Mouse (Mus musculus): ENCODE measurements around the gene Angptl1. TPM values are rescaled to one million over a fixed set of nuclear protein-coding genes. Genes with fewer than 3 reads are reported as not detected.

Gene Angptl1
- polyA plus RNA-seq, 2 experiments: 0.07 TPM; not detected in 1

DNA sequence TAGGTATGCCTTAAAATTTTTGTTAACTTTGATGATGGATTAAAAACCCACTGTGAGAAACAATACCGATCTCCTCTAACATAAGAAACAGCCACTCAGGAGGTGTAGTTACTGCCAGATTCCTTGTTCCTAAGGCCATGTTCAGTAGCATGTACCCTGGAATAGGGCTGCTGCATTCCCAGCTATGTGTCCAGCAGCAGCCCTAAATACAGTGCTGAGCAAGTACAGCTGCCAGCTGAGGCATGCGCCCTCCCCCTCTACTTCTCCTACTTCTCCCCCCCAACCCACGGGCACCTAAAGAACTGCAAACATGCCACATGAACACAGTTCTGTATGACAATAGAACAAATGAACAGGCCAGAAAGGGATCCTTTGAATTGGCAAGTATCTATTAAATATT lies 25.4 kb downstream of the Angptl1 start:
- Histone ChIP-seq H3K9ac (replicated peaks) (no peak overlapping the region), H3K4me3 (ENCODE audit: insufficient read depth in 1 of 2, low read depth in 2 of 2, low read length in 2 of 2) (no peak overlapping the region), H3K9me3 (ENCODE audit: control insufficient read depth, low read length) (no peaks in the 10 kb centered on the region), H3K4me1 (replicated peaks; ENCODE audit: control insufficient read depth in 2 of 2, insufficient read depth in 2 of 2, low read length in 1 of 2) (peaks cover 0 to 1% of the 10 kb centered on the region in 2 experiments; a peak in 1 of 4 replicates), H3K36me3 (replicated peaks; ENCODE audit: control insufficient read depth, insufficient read depth, low read depth) (no peaks in the 10 kb centered on the region), H3K27me3 (ENCODE audit: control insufficient read depth, insufficient read depth, low read length) (no peaks in the 10 kb centered on the region), H3K27ac (no peak overlapping the region), H3K4me2 (ENCODE audit: low read depth) (no peak overlapping the region)
- 77% methylated on average over 3 of the region's 3 CpGs for WGBS (ENCODE audit: insufficient replicate concordance)
- no peak for TF ChIP-seq EP300 (IDR thresholded peaks at IDR 0.05; ENCODE audit: low read depth)
- TF ChIP-seq CTCF (IDR thresholded peaks at IDR 0.05; ENCODE audit: low read depth): no peak
- DNase-seq (ENCODE audit: low read depth in 3 of 3, low spot score in 3 of 3): no peak
- no peak for ATAC-seq (ENCODE audit: insufficient read depth)

DNA sequence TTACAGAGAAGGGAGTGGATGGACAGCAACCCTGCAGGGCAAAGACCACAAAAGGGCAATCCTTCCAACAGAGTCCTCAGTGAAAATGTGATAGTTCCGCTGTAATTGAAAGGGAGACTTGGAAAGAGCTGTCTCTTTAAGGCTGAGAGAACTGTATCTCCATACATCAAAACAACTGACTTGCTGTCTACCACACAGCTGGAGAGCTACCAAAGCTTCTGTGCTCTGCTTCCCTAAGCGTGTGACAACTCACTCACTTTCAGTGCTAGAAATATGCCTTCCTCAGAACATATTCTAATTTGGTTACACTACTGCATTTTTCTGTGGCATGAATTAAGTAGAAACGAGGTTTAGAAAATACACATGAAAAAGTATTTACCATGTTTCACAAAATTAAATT lies 25.9 kb downstream of the Angptl1 start:
- WGBS (ENCODE audit: insufficient replicate concordance): 59% methylated on average over 3 of the region's 3 CpGs
- Histone ChIP-seq H3K9ac (replicated peaks) (no peak overlapping the region), H3K4me3 (ENCODE audit: insufficient read depth in 1 of 2, low read depth in 2 of 2, low read length in 2 of 2) (no peak overlapping the region), H3K4me1 (replicated peaks; ENCODE audit: control insufficient read depth in 2 of 2, insufficient read depth in 2 of 2, low read length in 1 of 2) (peaks cover 0 to 1% of the 10 kb centered on the region in 2 experiments; a peak in 1 of 4 replicates), H3K4me2 (ENCODE audit: low read depth) (no peak overlapping the region), H3K27me3 (ENCODE audit: control insufficient read depth, insufficient read depth, low read length) (no peaks in the 10 kb centered on the region), H3K36me3 (replicated peaks; ENCODE audit: control insufficient read depth, insufficient read depth, low read depth) (no peaks in the 10 kb centered on the region), H3K27ac (no peak overlapping the region), H3K9me3 (ENCODE audit: control insufficient read depth, low read length) (no peaks in the 10 kb centered on the region)
- DNase-seq (ENCODE audit: low read depth in 3 of 3, low spot score in 3 of 3): no peak
- no peak for ATAC-seq (ENCODE audit: insufficient read depth)
- TF ChIP-seq CTCF (IDR thresholded peaks at IDR 0.05; ENCODE audit: low read depth) (no peak), EP300 (IDR thresholded peaks at IDR 0.05; ENCODE audit: low read depth) (no peak)

DNA sequence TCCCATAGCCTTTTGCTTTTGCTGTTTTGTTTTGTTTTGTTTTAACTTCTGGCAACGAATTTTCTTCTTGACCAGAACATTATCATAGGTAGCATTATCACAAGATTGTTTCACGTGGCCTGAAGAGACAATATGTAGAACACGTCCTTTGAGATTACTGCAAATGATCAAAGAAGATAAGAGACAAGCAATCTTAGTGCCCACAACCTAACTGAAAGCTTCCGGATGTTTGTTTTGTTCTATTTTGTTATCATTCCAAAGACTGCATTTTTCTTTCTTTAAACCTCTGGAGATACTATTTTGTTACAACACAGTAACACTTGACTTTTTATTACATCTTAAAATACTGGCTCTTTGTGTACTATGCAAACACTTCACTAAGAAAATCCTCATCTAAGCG lies 31.7 kb downstream of the Angptl1 start:
- 38% methylated on average over 5 of the region's 5 CpGs for WGBS (ENCODE audit: insufficient replicate concordance)
- no peak overlapping the region for H3K4me2 ChIP-seq (ENCODE audit: low read depth)
- DNase-seq (ENCODE audit: low read depth in 3 of 3, low spot score in 3 of 3) (no peak), ATAC-seq (ENCODE audit: insufficient read depth) (no peak)
- no peaks in the 10 kb centered on the region for H3K36me3 ChIP-seq (replicated peaks; ENCODE audit: control insufficient read depth, insufficient read depth, low read depth)
- no peak overlapping the region for H3K4me3 ChIP-seq (ENCODE audit: insufficient read depth in 1 of 2, low read depth in 2 of 2, low read length in 2 of 2)
- no peaks in the 10 kb centered on the region for H3K9me3 ChIP-seq (ENCODE audit: control insufficient read depth, low read length)
- TF ChIP-seq EP300 (IDR thresholded peaks at IDR 0.05; ENCODE audit: low read depth) (no peak), CTCF (IDR thresholded peaks at IDR 0.05; ENCODE audit: low read depth) (no peak)
- no peak overlapping the region for H3K27ac ChIP-seq
- no peak overlapping the region for H3K9ac ChIP-seq (replicated peaks)
- no peaks in the 10 kb centered on the region for H3K4me1 ChIP-seq (replicated peaks; ENCODE audit: control insufficient read depth in 2 of 2, insufficient read depth in 2 of 2, low read length in 1 of 2)
- H3K27me3 ChIP-seq (ENCODE audit: control insufficient read depth, insufficient read depth, low read length): no peaks in the 10 kb centered on the region

DNA sequence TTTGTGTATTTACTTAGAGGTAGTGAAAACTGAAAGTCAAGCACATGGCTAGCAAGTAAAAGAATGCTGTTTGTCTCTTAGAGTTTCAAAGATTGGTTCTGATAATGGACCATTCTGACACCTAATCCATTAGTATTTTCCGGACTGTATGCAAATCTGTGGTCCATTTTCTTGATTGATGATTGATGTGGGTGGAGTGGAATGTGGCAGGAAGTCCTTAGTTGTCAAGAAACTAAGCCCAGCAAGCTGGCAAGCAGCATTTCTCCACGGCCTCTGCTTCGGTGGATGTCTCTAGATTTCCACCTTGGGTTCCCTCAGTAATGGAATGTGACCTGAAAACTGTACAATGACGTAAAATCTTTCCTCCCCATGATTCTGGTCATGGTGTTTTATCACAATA lies 32.3 kb downstream of the Angptl1 start:
- no peak for TF ChIP-seq CTCF (IDR thresholded peaks at IDR 0.05; ENCODE audit: low read depth)
- TF ChIP-seq EP300 (IDR thresholded peaks at IDR 0.05; ENCODE audit: low read depth): no peak
- 64% methylated on average over 4 of the region's 4 CpGs for WGBS (ENCODE audit: insufficient replicate concordance)
- Histone ChIP-seq H3K9me3 (ENCODE audit: control insufficient read depth, low read length) (no peaks in the 10 kb centered on the region), H3K4me2 (ENCODE audit: low read depth) (no peak overlapping the region), H3K4me3 (ENCODE audit: insufficient read depth in 1 of 2, low read depth in 2 of 2, low read length in 2 of 2) (no peak overlapping the region), H3K36me3 (replicated peaks; ENCODE audit: control insufficient read depth, insufficient read depth, low read depth) (no peaks in the 10 kb centered on the region), H3K27me3 (ENCODE audit: control insufficient read depth, insufficient read depth, low read length) (no peaks in the 10 kb centered on the region), H3K4me1 (replicated peaks; ENCODE audit: control insufficient read depth in 2 of 2, insufficient read depth in 2 of 2, low read length in 1 of 2) (no peaks in the 10 kb centered on the region), H3K9ac (replicated peaks) (no peak overlapping the region), H3K27ac (no peak overlapping the region)
- no peak for DNase-seq (ENCODE audit: low read depth in 3 of 3, low spot score in 3 of 3)
- ATAC-seq (ENCODE audit: insufficient read depth): no peak

DNA sequence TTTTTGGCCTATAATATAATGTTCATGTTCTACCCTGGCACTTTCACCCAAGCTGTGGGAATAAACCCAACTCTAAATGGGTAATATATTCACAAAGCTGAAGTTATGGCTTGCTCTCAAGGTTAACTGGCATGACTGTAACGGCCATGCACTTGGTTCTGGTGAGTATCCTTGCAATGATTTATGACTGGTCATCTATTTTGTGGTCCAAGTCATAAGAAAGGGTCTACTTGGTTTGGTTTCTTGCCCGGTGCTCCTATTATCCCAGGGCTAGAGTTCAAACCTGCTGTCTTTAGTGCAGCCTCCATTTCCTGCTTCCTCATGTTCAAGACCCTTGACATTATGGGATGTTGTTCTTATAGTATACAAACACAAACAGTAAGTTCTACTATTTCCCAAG lies 46.4 kb downstream of the Angptl1 start:
- Histone ChIP-seq H3K4me1 (replicated peaks; ENCODE audit: control insufficient read depth in 2 of 2, insufficient read depth in 2 of 2, low read length in 1 of 2) (no peaks in the 10 kb centered on the region), H3K27me3 (ENCODE audit: control insufficient read depth, insufficient read depth, low read length) (no peaks in the 10 kb centered on the region), H3K4me3 (ENCODE audit: insufficient read depth in 1 of 2, low read depth in 2 of 2, low read length in 2 of 2) (no peak overlapping the region), H3K27ac (no peak overlapping the region), H3K4me2 (ENCODE audit: low read depth) (no peak overlapping the region), H3K9ac (replicated peaks) (no peak overlapping the region), H3K36me3 (replicated peaks; ENCODE audit: control insufficient read depth, insufficient read depth, low read depth) (no peaks in the 10 kb centered on the region; the same call in 1 of the 2 replicates), H3K9me3 (ENCODE audit: control insufficient read depth, low read length) (no peaks in the 10 kb centered on the region)
- ATAC-seq (ENCODE audit: insufficient read depth) (no peak), DNase-seq (ENCODE audit: low read depth in 3 of 3, low spot score in 3 of 3) (no peak)
- 73% methylated on average over 2 of the region's 2 CpGs for WGBS (ENCODE audit: insufficient replicate concordance)
- TF ChIP-seq EP300 (IDR thresholded peaks at IDR 0.05; ENCODE audit: low read depth) (no peak), CTCF (IDR thresholded peaks at IDR 0.05; ENCODE audit: low read depth) (no peak)

All from liver, embryonic 14.5 days (tissue).